Comparison of ENCODE assay signal across 14 mouse cellular contexts in the genomic region with DNA sequence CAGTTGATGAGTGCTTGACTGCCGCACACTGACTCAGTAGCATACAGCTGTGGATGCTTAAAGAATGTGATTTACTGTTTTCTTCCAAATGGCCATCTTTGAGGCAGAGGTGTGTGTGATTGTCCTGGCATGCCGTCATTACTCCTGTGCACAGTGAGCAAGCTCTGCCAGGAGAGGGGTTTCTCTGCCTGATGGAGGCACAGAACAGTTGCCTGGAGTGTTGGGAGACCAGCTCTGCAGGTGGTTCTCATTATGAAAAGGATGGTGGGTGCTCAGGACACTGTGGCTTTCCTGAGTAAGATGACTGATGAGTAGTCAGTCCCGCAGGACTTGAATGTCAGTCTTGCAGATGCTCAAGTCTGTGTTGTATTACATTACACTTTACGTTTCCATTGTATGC.
"Had no signal": no experiment of that assay in that cellular context is flagged by ENCODE, and none has a peak within 500 bp of the region (broad histone marks: within the 10 kb centered on the region; RNA-seq: fewer than 3 reads in every experiment).

No protein-coding gene starts in this region.

- H3K4me3 ChIP-seq: limb, embryonic 13.5 days; midbrain, embryonic 10.5 days; myocyte; neural tube, embryonic 15.5 days had no signal

- H3K27ac ChIP-seq: kidney, postnatal 0 days; limb, embryonic 13.5 days; liver, embryonic 14.5 days; midbrain, embryonic 10.5 days had no signal

- DNase-seq: layer of hippocampus, postnatal 36 days; lung, adult 2 months; lung, postnatal 36 days; midbrain, embryonic 14.5 days; right cerebral cortex, adult 18-20 months; right cerebral cortex, postnatal 25 days; thymus, postnatal 4 days had no signal

- H3K9ac ChIP-seq: limb, embryonic 13.5 days; liver, embryonic 14.5 days; neural tube, embryonic 15.5 days had no signal

- H3K36me3 ChIP-seq: limb, embryonic 13.5 days; neural tube, embryonic 15.5 days had no signal

- H3K27me3 ChIP-seq: limb, embryonic 13.5 days; neural tube, embryonic 15.5 days had no signal

- ATAC-seq: lung, postnatal 0 days had no signal

- H3K4me2 ChIP-seq: limb, embryonic 13.5 days; neural tube, embryonic 15.5 days had no signal

- H3K9me3 ChIP-seq: limb, embryonic 13.5 days; midbrain, embryonic 10.5 days; neural tube, embryonic 15.5 days had no signal
